Mouse (Mus musculus) lung, embryonic 15.5 days (tissue): ENCODE measurements around the gene Pts. TPM values are rescaled to one million over a fixed set of nuclear protein-coding genes. Genes with fewer than 3 reads are reported as not detected.

ENCODE experiments used
- ATAC-seq: fragments of 200-750 bp; cut with Nextera tagmentation; 2 replicates; pipeline ENCODE4 v1.8.0; 2017; ENCODE audit warnings: moderate number of reproducible peaks, borderline replicate concordance; ENCODE audit not compliant: low FRiP score, low TSS enrichment; ENCODE audit errors: extremely low read depth
- H3K27ac ChIP-seq: fragments of 300-500 bp; sonication (generic); 2 replicates; pipeline ENCODE4 v1.5.1; 2015; ENCODE audit warnings: moderate library complexity, mild to moderate bottlenecking, inconsistent platforms
- H3K27me3 ChIP-seq: fragments of 300-500 bp; sonication (generic); 2 replicates; pipeline ENCODE4 v1.6.1; 2015; ENCODE audit warnings: inconsistent platforms
- H3K36me3 ChIP-seq: fragments of 300-500 bp; sonication (generic); 2 replicates; pipeline ENCODE4 v1.6.1; 2015; ENCODE audit warnings: inconsistent platforms
- H3K4me1 ChIP-seq: fragments of 300-500 bp; sonication (generic); 2 replicates; pipeline ENCODE4 v1.6.1; 2015; ENCODE audit warnings: inconsistent platforms
- H3K4me2 ChIP-seq: fragments of 300-500 bp; sonication (generic); 2 replicates; pipeline ENCODE4 v1.6.1; 2015; ENCODE audit warnings: inconsistent platforms, mild to moderate bottlenecking, moderate library complexity
- H3K4me3 ChIP-seq: fragments of 300-500 bp; sonication (generic); 2 replicates; pipeline ENCODE4 v1.5.1; 2015; ENCODE audit warnings: mild to moderate bottlenecking, inconsistent platforms
- H3K9ac ChIP-seq: fragments of 300-500 bp; sonication (generic); 2 replicates; pipeline ENCODE4 v1.6.1; 2015; ENCODE audit warnings: inconsistent platforms
- H3K9me3 ChIP-seq: fragments of 300-500 bp; sonication (generic); 2 replicates; pipeline ENCODE4 v1.6.1; 2016; ENCODE audit warnings: inconsistent platforms
- WGBS: fragments of 180-500 bp; shearing (Covaris S2); methylation state at CpG from one replicate; pipeline ENCODE4 v1.1.7; 2015; 5-methylcytosine and 5-hydroxymethylcytosine counted together
- polyA plus RNA-seq: library from polyadenylated mRNA; unstranded; fragments of >200 nt; fragmentation: Nextera tagmentation; extraction: Ambion mirVana; gene quantifications from 2 replicates; pipeline ENCODE4 v1.2.1, GENCODE M21; 2015

Gene Pts
- polyA plus RNA-seq, 1 experiment from 2014 or later, result 70.4 TPM

- Histone ChIP-seq H3K4me1 (peaks cover 5% of the 10 kb centered on the region; the same call in 1 of the 2 replicates), H3K27me3 (no peaks in the 10 kb centered on the region; the same call in 1 of the 2 replicates), H3K4me3 (no peak overlapping the region), H3K9ac (no peak overlapping the region), H3K9me3 (no peaks in the 10 kb centered on the region), H3K36me3 (no peaks in the 10 kb centered on the region), H3K27ac (no peak overlapping the region), H3K4me2 (no peak overlapping the region)
- no peak for ATAC-seq
- WGBS, result 17% methylated on average over 8 of the region's 8 CpGs
Measured at GRCm38 (mm10) chr9:50479476-50479875, 49.0 kb downstream of the Pts start.

DNA sequence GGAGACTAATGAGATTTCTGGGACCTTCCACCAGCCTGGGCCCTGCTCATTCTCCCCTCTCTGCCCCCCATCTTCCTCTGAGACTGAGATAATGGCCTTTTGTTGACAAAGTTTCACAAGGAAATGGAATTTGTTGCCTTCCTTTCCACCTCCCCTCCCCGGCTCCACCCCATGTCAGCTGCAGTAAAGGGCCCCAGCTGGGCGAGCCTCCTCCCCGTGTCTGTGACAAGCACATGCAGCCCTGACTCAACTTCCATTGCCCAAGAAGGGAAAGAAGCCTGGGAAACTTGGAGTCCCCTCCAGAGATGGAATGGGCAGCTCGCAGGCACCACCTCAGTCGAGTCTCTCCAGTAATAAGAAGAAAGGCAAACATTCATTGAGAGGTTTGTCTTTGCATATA lies 49.7 kb downstream of the Pts start:
- Histone ChIP-seq H3K9ac (no peak overlapping the region), H3K4me2 (no peak overlapping the region), H3K4me1 (peaks cover 5% of the 10 kb centered on the region; the same call in 1 of the 2 replicates), H3K9me3 (no peaks in the 10 kb centered on the region), H3K36me3 (no peaks in the 10 kb centered on the region), H3K4me3 (no peak overlapping the region), H3K27ac (no peak overlapping the region), H3K27me3 (no peaks in the 10 kb centered on the region; the same call in 1 of the 2 replicates)
- whole genome bisulfite sequencing, result 9% methylated on average over 5 of the region's 5 CpGs
- no peak for ATAC-seq

DNA sequence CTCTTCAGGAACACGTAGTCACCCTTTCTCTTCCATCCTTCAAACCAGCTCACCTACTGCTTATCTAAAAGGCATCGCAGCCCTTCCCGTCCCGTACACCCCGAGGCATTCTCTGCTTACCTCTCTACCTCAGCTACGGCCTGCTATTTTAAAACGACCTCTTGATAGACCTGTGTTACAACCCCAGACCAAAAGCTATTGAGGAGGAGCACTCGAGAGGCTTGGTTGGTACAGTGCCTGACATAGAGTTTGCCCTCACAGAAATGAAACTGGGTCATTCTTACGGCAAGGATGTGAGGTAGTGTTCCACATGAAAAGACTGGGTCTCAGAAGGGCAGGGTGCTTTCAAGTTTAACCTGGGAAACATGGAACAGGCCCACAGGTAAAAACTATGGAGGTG lies 51.3 kb downstream of the Pts start:
- peaks cover 5% of the 10 kb centered on the region; the same call in 1 of the 2 replicates for H3K4me1 ChIP-seq
- 77% methylated on average over 9 of the region's 9 CpGs for WGBS

GRCm38 (mm10) chr9:50476651-50477050 lies 51.9 kb downstream of the Pts start:
- Histone ChIP-seq H3K9me3 (no peaks in the 10 kb centered on the region), H3K4me2 (no peak overlapping the region), H3K27ac (no peak overlapping the region), H3K4me1 (peaks cover 5% of the 10 kb centered on the region; the same call in 1 of the 2 replicates), H3K27me3 (no peaks in the 10 kb centered on the region; the same call in 1 of the 2 replicates), H3K9ac (no peak overlapping the region), H3K36me3 (no peaks in the 10 kb centered on the region), H3K4me3 (no peak overlapping the region)
- no peak for ATAC-seq
- 48% methylated on average over 7 of the region's 7 CpGs for WGBS

More for the DNA sequence above, 51.3 kb downstream of the Pts start:
- Histone ChIP-seq H3K9ac (no peak overlapping the region), H3K27ac (no peak overlapping the region), H3K4me2 (no peak overlapping the region), H3K27me3 (no peaks in the 10 kb centered on the region; the same call in 1 of the 2 replicates), H3K36me3 (no peaks in the 10 kb centered on the region), H3K9me3 (no peaks in the 10 kb centered on the region), H3K4me3 (no peak overlapping the region)
- ATAC-seq, result no peak

- 63% methylated on average over 8 of the region's 8 CpGs for WGBS
- Histone ChIP-seq H3K9ac (no peak overlapping the region), H3K27ac (no peak overlapping the region), H3K36me3 (no peaks in the 10 kb centered on the region), H3K4me3 (no peak overlapping the region), H3K4me1 (peaks cover 11% of the 10 kb centered on the region), H3K9me3 (no peaks in the 10 kb centered on the region), H3K4me2 (no peak overlapping the region), H3K27me3 (no peaks in the 10 kb centered on the region; the same call in 1 of the 2 replicates)
- no peak for ATAC-seq
Measured at GRCm38 (mm10) chr9:50475745-50476144, 52.8 kb downstream of the Pts start.

GRCm38 (mm10) chr9:50475318-50475717 lies 53.2 kb downstream of the Pts start:
- peaks cover 11% of the 10 kb centered on the region for H3K4me1 ChIP-seq
- no peak overlapping the region for H3K4me2 ChIP-seq

More at GRCm38 (mm10) chr9:50475318-50475717, 53.2 kb downstream of the Pts start:
- no peak overlapping the region for H3K4me3 ChIP-seq
- no peaks in the 10 kb centered on the region for H3K36me3 ChIP-seq
- no peak for ATAC-seq
- H3K9me3 ChIP-seq, result no peaks in the 10 kb centered on the region
- WGBS, result 71% methylated on average over 7 of the region's 7 CpGs
- H3K27me3 ChIP-seq, result no peaks in the 10 kb centered on the region; the same call in 1 of the 2 replicates
- no peak overlapping the region for H3K27ac ChIP-seq
- no peak overlapping the region for H3K9ac ChIP-seq

Other genes starting within 250 kb of the Pts start
- gene Rpl10-ps3, start 183.8 kb downstream of the Pts start, polyA plus RNA-seq, result 258 and 323 TPM in 2 replicates
- 1.6 TPM in 2 replicates for gene Plet1, start 34.2 kb downstream of the Pts start, polyA plus RNA-seq
- gene Il18, start 26.1 kb upstream of the Pts start, polyA plus RNA-seq, result 5.6 and 6.5 TPM in 2 replicates
- 0.13 and 0.20 TPM in 2 replicates for gene Bco2, start 26.5 kb upstream of the Pts start, polyA plus RNA-seq
- not detected in 2 replicates for gene Tex12, start 32.6 kb upstream of the Pts start, polyA plus RNA-seq
- 305 and 310 TPM in 2 replicates for gene Sdhd, start 75.1 kb upstream of the Pts start, polyA plus RNA-seq
- gene Timm8b, start 75.2 kb upstream of the Pts start, polyA plus RNA-seq, result 176 and 188 TPM in 2 replicates
- gene Pih1d2, start 88.6 kb upstream of the Pts start, polyA plus RNA-seq, result 5.5 and 7.1 TPM in 2 replicates
- 19.1 and 21.6 TPM in 2 replicates for gene Nkapd1, start 88.7 kb upstream of the Pts start, polyA plus RNA-seq
- 42.4 and 42.5 TPM in 2 replicates for gene Dlat, start 131.1 kb upstream of the Pts start, polyA plus RNA-seq
- gene Dixdc1, start 210.8 kb upstream of the Pts start, polyA plus RNA-seq, result 7.4 and 7.8 TPM in 2 replicates
- 13.2 and 16.2 TPM in 2 replicates for gene 2310030G06Rik, start 217.8 kb upstream of the Pts start, polyA plus RNA-seq
- gene Cryab, start 222.6 kb upstream of the Pts start, polyA plus RNA-seq, result 111 and 131 TPM in 2 replicates
- 14.5 and 16.4 TPM in 2 replicates for gene Hspb2, start 223.6 kb upstream of the Pts start, polyA plus RNA-seq
- gene Fdxacb1, start 239.5 kb upstream of the Pts start, polyA plus RNA-seq, result 11.3 and 12.2 TPM in 2 replicates
- gene Alg9, start 246.3 kb upstream of the Pts start, polyA plus RNA-seq, result 38.9 and 39.5 TPM in 2 replicates
- gene 1110032A03Rik, start 246.8 kb upstream of the Pts start, polyA plus RNA-seq, result 31.7 and 35.8 TPM in 2 replicates